Mouse (Mus musculus): ENCODE results near the gene Abhd12b. TPM values are rescaled to one million over a fixed set of nuclear protein-coding genes. Genes with fewer than 3 reads are reported as not detected.

Gene Abhd12b
- total and polyA plus RNA-seq, 3 experiments = 0.23 TPM; not detected in 2

DNA sequence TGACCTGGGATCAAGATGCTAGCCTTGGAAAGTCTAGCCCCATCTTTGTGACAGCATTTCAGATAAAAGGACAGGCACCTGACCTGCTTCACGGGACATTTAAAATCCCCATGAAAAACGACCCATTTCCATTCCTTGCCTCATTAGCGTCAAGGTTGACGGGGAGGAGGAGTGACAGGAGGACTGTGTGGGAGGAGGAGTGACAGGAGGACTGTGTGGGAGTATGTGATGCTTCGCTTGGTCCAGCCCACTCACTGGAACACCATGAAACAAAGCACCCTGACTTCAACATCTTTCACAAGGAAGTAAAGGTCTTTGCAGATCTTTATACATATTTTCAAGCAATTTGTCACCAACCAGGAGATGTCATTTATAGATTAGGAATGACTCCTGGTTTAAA lies 54.3 kb downstream of the Abhd12b start:
- H3K9ac ChIP-seq (ENCODE audit: insufficient read depth, low read depth) = no peak overlapping the region
- no peak overlapping the region for H3K4me2 ChIP-seq (ENCODE audit: insufficient read depth, low read depth, poor library complexity, severe bottlenecking)
- in situ Hi-C loops (cut with MboI; ENCODE audit: low pct_ligation_motif_present, low pct_unique_long_range_greater_than_20kb, low sequenced_read_pairs) = no loop called here
- H3K9me3 ChIP-seq (replicated peaks; ENCODE audit: low read length) = no peaks in the 10 kb centered on the region
- no peaks in the 10 kb centered on the region for H3K4me1 ChIP-seq (ENCODE audit: control insufficient read depth in 1 of 2, insufficient read depth in 2 of 2)
- TF ChIP-seq ZNF384 (IDR thresholded peaks at IDR 0.05; ENCODE audit: low read depth, low read length) (no peak), BHLHE40 (IDR thresholded peaks at IDR 0.05; ENCODE audit: low read depth, low read length) (no peak), MAZ (IDR thresholded peaks at IDR 0.05; ENCODE audit: low read depth, low read length) (no peak), JUN (IDR thresholded peaks at IDR 0.05; ENCODE audit: insufficient read depth, low read depth, low read length) (no peak), GABPA (IDR thresholded peaks at IDR 0.05; ENCODE audit: insufficient replicate concordance, low read depth, low read length) (no peak), E2F4 (IDR thresholded peaks at IDR 0.05; ENCODE audit: insufficient replicate concordance, low read depth, low read length) (no peak), MAX (IDR thresholded peaks at IDR 0.05; ENCODE audit: low read length) (no peak)
- H3K79me2 ChIP-seq (replicated peaks; ENCODE audit: control insufficient read depth, extremely low read depth, insufficient read depth, poor library complexity, severe bottlenecking) = no peaks in the 10 kb centered on the region
- no peaks in the 10 kb centered on the region for H3K27me3 ChIP-seq (replicated peaks)
- no peaks in the 10 kb centered on the region for H3K36me3 ChIP-seq (replicated peaks in 1 of 2; ENCODE audit: control insufficient read depth in 1 of 2, insufficient read depth in 1 of 2, low read length in 1 of 2)
- dilution Hi-C loops (cut with MboI; ENCODE audit: extremely low pct_ligation_motif_present, extremely low pct_unique_long_range_greater_than_20kb, low sequenced_read_pairs) = no loop called here
- H3K4me3 ChIP-seq (replicated peaks in 1 of 3; ENCODE audit: low read depth in 2 of 3, low read length in 2 of 3, poor library complexity in 1 of 3) = no peak overlapping the region
- no peak for DNase-seq (ENCODE audit: extremely low read depth)
- no peak overlapping the region for H3K27ac ChIP-seq (ENCODE audit: insufficient read depth, low read depth)

DNA sequence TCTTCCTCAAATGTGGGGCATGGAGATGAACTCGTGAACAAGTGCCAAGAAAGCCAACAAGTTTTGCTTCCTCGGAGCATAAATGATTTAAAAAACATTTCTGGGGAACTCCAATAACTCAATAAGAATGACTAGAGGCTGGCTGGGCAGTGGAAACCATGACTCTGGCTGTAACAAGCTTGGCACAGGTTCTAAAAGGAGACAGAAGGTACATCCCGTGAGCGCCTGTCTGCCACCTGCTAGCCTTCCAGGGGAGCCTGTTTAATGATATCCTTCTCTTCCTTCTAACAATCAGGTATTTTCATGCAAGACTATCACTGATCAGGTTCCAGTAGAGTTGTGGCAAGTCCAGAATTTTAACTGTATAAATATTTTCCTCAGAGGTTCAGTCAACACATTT lies 58.6 kb downstream of the Abhd12b start:
- H3K79me2 ChIP-seq (replicated peaks; ENCODE audit: control insufficient read depth, extremely low read depth, insufficient read depth, poor library complexity, severe bottlenecking) = no peaks in the 10 kb centered on the region
- no peak overlapping the region for H3K9ac ChIP-seq (ENCODE audit: insufficient read depth, low read depth)
- H3K27ac ChIP-seq (ENCODE audit: insufficient read depth, low read depth) = no peak overlapping the region
- in situ Hi-C loops (cut with MboI; ENCODE audit: low pct_ligation_motif_present, low pct_unique_long_range_greater_than_20kb, low sequenced_read_pairs) (no loop called here), dilution Hi-C loops (cut with MboI; ENCODE audit: extremely low pct_ligation_motif_present, extremely low pct_unique_long_range_greater_than_20kb, low sequenced_read_pairs) (no loop called here)
- no peak overlapping the region for H3K4me2 ChIP-seq (ENCODE audit: insufficient read depth, low read depth, poor library complexity, severe bottlenecking)
- no peak overlapping the region for H3K4me3 ChIP-seq (replicated peaks in 1 of 3; ENCODE audit: low read depth in 2 of 3, low read length in 2 of 3, poor library complexity in 1 of 3)
- H3K36me3 ChIP-seq (replicated peaks in 1 of 2; ENCODE audit: control insufficient read depth in 1 of 2, insufficient read depth in 1 of 2, low read length in 1 of 2) = no peaks in the 10 kb centered on the region
- H3K4me1 ChIP-seq (ENCODE audit: control insufficient read depth in 1 of 2, insufficient read depth in 2 of 2) = peaks cover 0 to 3% of the 10 kb centered on the region in 2 experiments; a peak in 1 of 4 replicates
- no peaks in the 10 kb centered on the region for H3K27me3 ChIP-seq (replicated peaks)
- no peaks in the 10 kb centered on the region for H3K9me3 ChIP-seq (replicated peaks; ENCODE audit: low read length)
- TF ChIP-seq JUN (IDR thresholded peaks at IDR 0.05; ENCODE audit: insufficient read depth, low read depth, low read length) (no peak), UBTF (IDR thresholded peaks at IDR 0.05; ENCODE audit: low read depth, low read length) (no peak), KAT2A (IDR thresholded peaks at IDR 0.05; ENCODE audit: insufficient replicate concordance, low read length) (no peak), JUND (conservative IDR thresholded peaks at IDR 0.05; ENCODE audit: low read depth, low read length) (no peak), BHLHE40 (IDR thresholded peaks at IDR 0.05; ENCODE audit: low read depth, low read length) (no peak), IRF4 (IDR thresholded peaks at IDR 0.05; ENCODE audit: low read depth, low read length) (no peak), USF1 (IDR thresholded peaks at IDR 0.05; ENCODE audit: low read depth, low read length) (no peak), MAZ (IDR thresholded peaks at IDR 0.05; ENCODE audit: low read depth, low read length) (no peak), NELFE (IDR thresholded peaks at IDR 0.05; ENCODE audit: low read depth, low read length) (no peak), MAFK (IDR thresholded peaks at IDR 0.05; ENCODE audit: insufficient replicate concordance, low read length) (no peak), CTCF (conservative IDR thresholded peaks at IDR 0.05 in 1 of 2, IDR thresholded peaks at IDR 0.05 in 1 of 2; ENCODE audit: low read depth in 2 of 2, low read length in 2 of 2) (no peak), RCOR1 (conservative IDR thresholded peaks at IDR 0.05; ENCODE audit: low read depth, low read length) (no peak), ZC3H11A (IDR thresholded peaks at IDR 0.05; ENCODE audit: low read depth, low read length) (no peak), HCFC1 (IDR thresholded peaks at IDR 0.05; ENCODE audit: low read depth, low read length) (no peak)
- no peak for DNase-seq (ENCODE audit: extremely low read depth)

Data from CH12.LX (cell line).